Mouse (Mus musculus) small intestine, adult 2 months (tissue): ENCODE measurements around the gene Nav1. TPM values are rescaled to one million over a fixed set of nuclear protein-coding genes. Genes with fewer than 3 reads are reported as not detected.

Experiments used
- H3K27ac ChIP-seq: fragments of 200-500 bp; 2 replicates; pipeline ENCODE4 v1.5.1; 2012; ENCODE audit warnings: low read depth, low read length, control low read depth, inconsistent platforms; ENCODE audit not compliant: insufficient read depth
- H3K27me3 ChIP-seq: fragments of 200-500 bp; 2 replicates; pipeline ENCODE4 v1.6.1; 2012; ENCODE audit warnings: mild to moderate bottlenecking, moderate library complexity, low read length, inconsistent platforms; ENCODE audit not compliant: control insufficient read depth, insufficient read depth
- H3K36me3 ChIP-seq: fragments of 200-500 bp; 2 replicates; pipeline ENCODE4 v1.6.1; 2012; ENCODE audit warnings: mild to moderate bottlenecking, low read length, control low read depth, inconsistent platforms; ENCODE audit not compliant: control insufficient read depth, insufficient read depth
- H3K4me1 ChIP-seq: fragments of 200-500 bp; 2 replicates; pipeline ENCODE4 v1.6.1; 2012; ENCODE audit warnings: low read length, inconsistent platforms, mixed read lengths; ENCODE audit not compliant: control insufficient read depth, insufficient read depth, insufficient read length
- H3K4me3 ChIP-seq: fragments of 200-500 bp; 2 replicates; pipeline ENCODE4 v1.5.1; 2012; ENCODE audit warnings: low read depth, mild to moderate bottlenecking, control low read depth, inconsistent platforms, low read length, moderate library complexity
- CTCF ChIP-seq: fragments of 200-500 bp; IDR thresholded peaks from 2 replicates; pipeline ENCODE4 v1.5.1; 2012; ENCODE audit warnings: low read depth, mild to moderate bottlenecking, control low read depth, inconsistent platforms, low read length, moderate library complexity, mixed read lengths; ENCODE audit not compliant: insufficient replicate concordance, insufficient read length; ENCODE audit errors: extremely low read depth
- POLR2A ChIP-seq: fragments of 200-500 bp; IDR thresholded peaks from 2 replicates; pipeline ENCODE4 v1.6.1; 2012; ENCODE audit warnings: low read depth, mild to moderate bottlenecking, control low read depth, inconsistent platforms, low read length, moderate library complexity
- WGBS: fragments of 180-500 bp; shearing (Covaris S2); methylation state at CpG from one replicate; pipeline ENCODE4 v1.1.7; 2018; 5-methylcytosine and 5-hydroxymethylcytosine counted together
- polyA plus RNA-seq: library from polyadenylated mRNA; depleted of rRNA; stranded (reverse); fragments of >200 nt; gene quantifications from 2 replicates; pipeline ENCODE4 v1.2.3, GENCODE M21; 2012

Nav1 gene
- polyA plus RNA-seq, 1 experiment, result 6.2 TPM

DNA sequence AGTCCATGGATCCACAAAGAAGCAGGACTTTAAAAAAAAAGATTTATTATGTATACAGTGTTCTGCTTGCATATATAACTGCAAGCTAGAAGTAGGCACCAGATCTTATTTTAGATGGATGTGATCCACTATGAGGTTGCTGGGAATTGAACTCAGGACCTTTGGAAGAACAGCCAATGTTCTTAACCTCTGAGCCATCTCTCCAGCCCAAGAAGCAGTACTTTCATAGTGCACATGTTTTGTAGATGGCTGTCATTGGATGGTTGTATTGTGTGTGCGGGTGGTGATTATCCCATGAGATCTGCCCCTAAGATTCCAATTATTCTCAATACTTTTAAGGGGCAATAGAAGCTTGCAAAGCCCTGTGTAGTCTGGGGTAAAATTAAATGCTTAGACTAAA, 124.4 kb downstream of the Nav1 start:
- TF ChIP-seq POLR2A (no peak), CTCF (no peak)

DNA sequence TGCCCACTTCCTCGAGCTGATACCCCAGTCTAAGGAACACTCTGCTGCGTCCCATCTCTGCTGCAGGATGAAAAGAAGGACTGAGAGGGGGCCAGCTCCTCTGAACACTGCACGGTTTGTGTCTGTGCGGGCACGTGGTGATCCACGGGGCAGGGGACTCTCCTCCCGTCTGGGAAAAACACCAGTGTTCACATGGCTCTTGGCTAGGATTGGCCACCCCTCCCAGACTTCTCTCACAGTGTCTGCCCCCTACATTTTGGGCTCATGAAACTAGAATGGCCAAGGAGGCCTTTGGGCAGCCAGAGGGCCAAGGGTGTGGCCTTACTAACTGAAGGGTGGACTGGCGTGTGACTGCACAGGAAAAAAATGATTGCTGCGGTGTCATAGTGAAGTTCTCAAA, 125.4 kb downstream of the Nav1 start:
- no peaks in the 10 kb centered on the region for H3K27me3 ChIP-seq
- no peak overlapping the region for H3K27ac ChIP-seq
- no peak for TF ChIP-seq CTCF
- no peak for TF ChIP-seq POLR2A
- no peaks in the 10 kb centered on the region for H3K4me1 ChIP-seq
- no peaks in the 10 kb centered on the region for H3K36me3 ChIP-seq
- no peak overlapping the region for H3K4me3 ChIP-seq
- 85% methylated on average over 9 of the region's 9 CpGs for WGBS

More for the DNA sequence above, 124.4 kb downstream of the Nav1 start:
- Histone ChIP-seq H3K36me3 (no peaks in the 10 kb centered on the region), H3K27ac (no peak overlapping the region), H3K4me3 (no peak overlapping the region), H3K4me1 (no peaks in the 10 kb centered on the region), H3K27me3 (no peaks in the 10 kb centered on the region)
- WGBS, result 93% methylated on average over 1 of the region's 1 CpGs

DNA sequence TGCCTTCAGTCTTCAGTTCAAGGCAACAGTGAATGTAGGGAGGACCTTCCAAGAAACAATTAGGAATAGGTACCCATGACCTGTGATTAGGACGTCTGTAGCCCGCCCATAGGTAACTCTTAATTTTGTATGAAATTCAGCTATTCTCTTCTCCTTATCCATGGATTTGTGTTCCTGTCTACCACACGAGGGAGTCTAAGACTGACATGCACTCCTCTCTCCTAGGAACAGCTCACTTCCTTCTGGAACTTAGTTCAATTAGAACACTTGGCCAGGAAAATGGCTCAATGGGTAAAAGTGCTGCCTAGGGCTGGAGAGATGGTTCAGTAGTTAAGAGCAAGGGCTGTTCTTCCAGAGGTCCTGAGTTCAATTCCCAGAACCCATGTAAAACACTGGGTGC, 126.3 kb downstream of the Nav1 start:
- WGBS, result 58% methylated on average over 3 of the region's 3 CpGs

DNA sequence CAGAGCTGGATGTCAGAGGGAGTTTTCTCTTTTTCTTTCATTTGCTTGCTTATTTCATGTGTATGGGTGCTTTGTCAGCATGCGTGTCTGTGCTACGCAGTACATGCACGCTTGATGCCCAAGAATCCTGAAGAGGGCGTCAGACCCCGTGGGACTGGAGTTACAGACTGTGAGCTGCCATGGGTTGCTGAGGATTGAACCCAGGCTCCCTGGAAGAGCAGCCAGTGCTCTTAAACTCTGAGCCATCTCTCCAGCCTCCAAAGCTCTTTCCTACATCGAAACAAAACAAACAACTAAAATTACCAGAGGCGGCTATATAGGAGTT, 131.6 kb downstream of the Nav1 start:
- Histone ChIP-seq H3K36me3 (peaks cover 4% of the 10 kb centered on the region; the same call in 1 of the 2 replicates), H3K27me3 (no peaks in the 10 kb centered on the region), H3K4me1 (no peaks in the 10 kb centered on the region), H3K4me3 (no peak overlapping the region), H3K27ac (no peak overlapping the region)
- 80% methylated on average over 7 of the region's 7 CpGs for WGBS
- TF ChIP-seq CTCF (no peak), POLR2A (no peak)

More for the DNA sequence above, 126.3 kb downstream of the Nav1 start:
- no peaks in the 10 kb centered on the region for H3K27me3 ChIP-seq
- H3K27ac ChIP-seq, result no peak overlapping the region
- no peak overlapping the region for H3K4me3 ChIP-seq
- TF ChIP-seq CTCF (no peak), POLR2A (no peak)
- no peaks in the 10 kb centered on the region for H3K36me3 ChIP-seq
- no peaks in the 10 kb centered on the region for H3K4me1 ChIP-seq

DNA sequence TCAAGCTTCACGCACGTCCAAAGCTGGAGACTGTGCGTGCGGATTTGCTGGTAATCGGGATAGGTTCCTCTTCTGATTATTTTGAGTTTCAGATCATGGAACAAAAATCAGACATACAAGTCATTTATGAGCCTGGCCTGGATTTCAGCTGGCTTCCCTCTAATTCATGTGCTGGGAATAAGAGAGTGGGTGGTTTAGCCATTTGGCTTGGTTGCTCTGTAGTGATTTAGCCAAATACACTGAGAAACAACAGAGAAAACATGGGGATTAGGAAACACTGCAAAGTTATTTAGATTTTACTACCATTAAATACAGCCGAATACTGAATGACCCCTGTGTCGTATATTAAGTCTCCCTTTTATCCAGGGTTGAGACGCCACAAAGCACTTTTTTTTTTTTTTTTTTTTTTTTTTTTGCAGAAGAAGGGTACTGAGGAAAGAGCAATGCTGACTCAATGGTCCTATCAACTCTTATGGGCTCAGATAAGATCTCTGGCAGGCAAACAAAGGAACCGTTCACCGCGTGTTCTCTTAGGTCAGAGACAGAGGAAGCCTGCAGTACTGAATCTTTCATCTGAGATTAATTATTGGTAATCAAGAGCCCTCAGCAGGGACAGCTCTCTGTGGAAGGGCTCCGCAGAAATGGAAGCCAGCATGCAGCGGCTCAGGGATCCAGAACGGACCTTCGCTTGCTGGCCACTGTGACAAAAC, 132.1 kb downstream of the Nav1 start:
- 51% methylated on average over 15 of the region's 15 CpGs for WGBS
- H3K36me3 ChIP-seq, result peaks cover 4% of the 10 kb centered on the region; the same call in 1 of the 2 replicates
- H3K4me1 ChIP-seq, result no peaks in the 10 kb centered on the region
- H3K4me3 ChIP-seq, result no peak overlapping the region
- no peak overlapping the region for H3K27ac ChIP-seq
- TF ChIP-seq POLR2A (no peak), CTCF (no peak)
- no peaks in the 10 kb centered on the region for H3K27me3 ChIP-seq

DNA sequence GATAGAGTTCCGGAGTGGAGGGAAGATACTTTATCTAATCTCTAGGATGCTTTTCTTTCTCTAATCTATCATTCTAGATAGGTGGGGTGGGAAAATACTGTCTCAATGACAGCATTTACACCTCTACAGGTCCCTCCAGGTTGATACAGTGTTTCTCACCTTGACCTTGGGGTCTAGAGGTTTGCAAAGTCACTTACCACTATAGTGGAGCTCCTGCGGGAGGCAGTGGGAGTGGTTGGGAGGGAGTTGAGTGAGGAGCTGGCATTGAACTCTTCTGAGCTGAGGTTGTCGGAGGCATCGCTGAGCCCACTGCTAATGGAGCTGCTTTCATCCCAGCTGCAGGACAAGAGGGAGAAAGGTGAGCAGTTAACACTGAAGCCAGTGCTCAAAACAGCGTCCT, 134.6 kb downstream of the Nav1 start:
- H3K4me3 ChIP-seq, result no peak overlapping the region
- no peaks in the 10 kb centered on the region for H3K27me3 ChIP-seq
- WGBS, result 86% methylated on average over 5 of the region's 5 CpGs
- no peaks in the 10 kb centered on the region for H3K4me1 ChIP-seq
- no peak for TF ChIP-seq CTCF
- peaks cover 4% of the 10 kb centered on the region; the same call in 1 of the 2 replicates for H3K36me3 ChIP-seq
- H3K27ac ChIP-seq, result no peak overlapping the region

DNA sequence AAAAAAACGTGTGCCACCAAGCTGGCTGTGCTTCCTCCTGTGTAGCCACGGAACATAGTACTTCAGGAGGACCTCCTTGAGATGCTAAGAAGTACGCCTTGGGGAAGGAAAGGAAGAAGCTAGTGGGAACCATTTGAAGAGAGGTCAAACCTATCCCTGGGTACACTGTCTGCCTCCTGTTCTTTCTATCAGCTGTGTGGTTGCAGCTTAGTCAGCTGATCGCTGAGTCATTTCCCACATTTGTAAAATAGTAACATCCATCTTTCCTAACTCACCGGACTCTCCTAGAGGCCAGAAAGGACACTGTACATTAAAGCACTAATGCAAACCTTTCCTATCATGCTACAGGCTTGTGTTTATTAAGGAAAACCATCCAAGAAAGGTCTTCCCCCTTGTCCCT, 135.4 kb downstream of the Nav1 start:
- peaks cover 4% of the 10 kb centered on the region; the same call in 1 of the 2 replicates for H3K36me3 ChIP-seq
- 73% methylated on average over 5 of the region's 5 CpGs for WGBS
- H3K4me1 ChIP-seq, result no peaks in the 10 kb centered on the region
- no peak for TF ChIP-seq CTCF
- no peak for TF ChIP-seq POLR2A
- no peaks in the 10 kb centered on the region for H3K27me3 ChIP-seq
- no peak overlapping the region for H3K4me3 ChIP-seq
- no peak overlapping the region for H3K27ac ChIP-seq
